Mouse (Mus musculus): ENCODE data around the gene Cox6b2.

Cox6b2 gene

DNA sequence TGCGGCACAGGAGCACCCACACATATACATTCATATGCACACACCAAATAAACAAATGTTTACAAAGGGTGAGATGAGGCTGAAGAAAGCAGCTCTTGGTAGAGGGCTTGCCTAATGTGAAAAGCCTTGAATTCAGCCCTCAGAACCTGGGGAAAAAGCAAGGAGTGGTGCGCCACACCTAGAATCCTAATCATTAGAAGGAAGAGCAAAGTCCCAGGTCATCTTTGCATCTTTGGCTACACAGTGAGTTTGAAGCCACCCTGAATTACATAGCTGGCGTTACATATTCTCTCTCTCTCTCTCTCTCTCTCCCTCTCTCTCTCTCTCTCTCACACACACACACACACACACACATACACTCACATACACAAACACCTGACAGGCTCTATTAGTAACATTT, 33.6 kb downstream of the Cox6b2 start:
- no peak for DNase-seq (ENCODE audit: low spot score in 2 of 2)

DNA sequence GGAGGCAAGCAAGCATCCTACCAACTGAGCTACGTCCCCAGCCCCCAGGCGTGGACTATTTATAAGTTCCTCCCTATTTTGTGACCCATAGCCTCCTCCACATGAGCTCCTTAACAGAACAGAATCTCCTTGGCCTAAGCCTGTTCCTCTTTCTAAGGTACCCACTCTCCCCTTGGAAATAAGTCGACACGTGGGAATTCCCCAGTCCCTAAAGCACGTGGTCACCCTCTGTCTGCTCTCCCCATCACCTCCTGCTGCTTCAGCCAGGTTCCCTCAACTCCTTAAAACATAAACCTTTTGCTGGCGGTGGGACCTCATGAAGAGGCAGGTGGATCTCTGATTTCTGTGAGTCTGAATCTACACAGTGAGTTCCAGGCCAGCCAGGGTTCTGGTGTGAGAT, 35.9 kb downstream of the Cox6b2 start:
- no peak for DNase-seq (ENCODE audit: low spot score in 2 of 2)

DNA sequence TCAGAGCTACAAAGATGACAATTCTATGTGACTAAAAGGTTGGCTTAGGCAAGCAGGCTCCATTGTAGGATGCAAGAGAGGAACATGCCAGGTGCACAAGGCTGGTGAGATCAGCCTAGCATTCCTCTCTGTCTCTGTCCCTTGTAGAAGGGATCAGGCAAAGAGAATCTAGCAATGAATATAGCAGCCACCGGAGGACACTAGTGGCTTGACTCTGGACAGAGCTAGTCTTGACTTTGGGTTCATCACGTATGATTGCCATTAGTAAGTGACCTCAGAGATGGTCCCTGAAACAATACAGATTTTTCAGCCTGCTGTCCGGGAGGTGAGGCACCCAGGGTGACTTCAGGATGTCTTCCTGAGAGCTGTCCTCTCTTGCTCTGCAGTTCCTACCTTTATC, 40.3 kb downstream of the Cox6b2 start:
- DNase-seq (ENCODE audit: low spot score in 2 of 2): no peak

DNA sequence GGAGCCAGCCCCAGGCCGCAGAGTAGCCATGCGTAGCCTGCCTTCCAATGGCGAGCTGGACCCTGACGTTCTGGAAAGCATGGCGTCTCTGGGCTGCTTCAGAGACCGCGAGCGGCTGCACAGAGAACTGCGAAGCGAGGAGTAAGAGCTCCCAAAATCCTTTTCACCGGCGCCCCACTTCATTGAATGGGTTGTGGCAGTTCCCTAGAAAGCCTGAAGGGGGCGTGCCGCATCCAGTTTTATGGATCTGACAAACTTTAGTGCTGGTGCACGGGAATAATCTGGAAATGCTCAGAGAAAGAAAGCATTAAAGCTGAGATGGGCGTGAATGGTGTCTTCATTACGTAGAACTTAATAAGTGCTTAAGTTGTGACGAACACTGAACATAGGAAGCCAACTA, 47.8 kb downstream of the Cox6b2 start:
- peak in 1 of 2 experiments; percentile 57 for DNase-seq (ENCODE audit: low spot score in 2 of 2)

DNA sequence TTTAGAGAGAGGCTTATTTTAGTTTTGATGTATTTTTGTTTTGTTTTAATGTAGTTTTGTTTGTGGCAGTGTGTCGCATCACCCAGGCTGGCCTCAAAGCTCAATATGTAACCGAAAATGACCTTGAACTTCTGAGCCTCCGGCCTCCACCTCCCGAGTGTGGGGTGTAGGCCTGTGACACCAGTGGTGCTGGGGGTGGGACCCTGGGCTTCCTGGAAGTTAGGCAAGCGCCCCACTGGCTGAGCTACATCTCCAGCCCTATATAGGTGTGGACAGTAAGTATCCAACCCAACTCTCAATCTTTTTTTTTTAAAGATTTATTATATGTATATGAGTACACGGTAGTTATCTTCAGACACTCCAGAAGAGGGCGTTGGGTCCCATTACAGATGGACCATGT, 49.7 kb downstream of the Cox6b2 start:
- no peak for DNase-seq (ENCODE audit: low spot score in 2 of 2)

DNA sequence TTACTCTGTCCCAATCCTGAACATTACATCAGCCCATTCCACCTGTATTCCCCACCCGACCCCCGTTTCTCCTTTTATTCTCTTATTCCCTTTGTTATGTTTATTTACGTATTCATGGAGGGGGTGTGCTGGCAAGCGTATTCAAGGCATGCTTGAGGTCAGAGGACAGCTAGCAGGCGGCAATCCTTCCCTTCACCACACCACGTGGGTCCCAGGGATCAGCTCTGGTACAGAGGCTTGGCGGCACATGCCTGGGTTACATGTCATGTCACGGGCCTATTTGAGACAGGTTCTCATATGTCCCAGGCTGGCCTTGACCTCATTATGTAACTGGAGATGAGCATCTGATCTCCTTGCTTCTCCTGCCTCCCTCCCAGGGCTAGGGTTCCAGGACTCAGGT, 50.6 kb downstream of the Cox6b2 start:
- DNase-seq (ENCODE audit: low spot score in 2 of 2): no peak
